ENCODE assay signal across 8 mouse cellular contexts in genomic region chr12:28750876-28751275, GRCm38 (mm10). TPM values are rescaled to one million over a fixed set of nuclear protein-coding genes. Genes with fewer than 3 reads are reported as not detected.
DNase-seq lines count a peak whose midpoint lies in the region; ATAC-seq and TF ChIP-seq lines count a peak whose summit lies in the region.

No protein-coding gene starts in this region.

- no peaks in the 10 kb centered on the region for H3K27me3 ChIP-seq in heart, embryonic 12.5 days (replicated peaks)
- H3K27me3 ChIP-seq in CH12.LX (replicated peaks), result no peaks in the 10 kb centered on the region
- no peaks in the 10 kb centered on the region for H3K27me3 ChIP-seq in embryonic facial prominence, embryonic 13.5 days
- H3K27me3 ChIP-seq in liver, embryonic 15.5 days, result no peaks in the 10 kb centered on the region

- H3K36me3 ChIP-seq in heart, embryonic 12.5 days, result peaks cover 14% of the 10 kb centered on the region
- H3K36me3 ChIP-seq in CH12.LX (replicated peaks in 1 of 2; ENCODE audit: control insufficient read depth in 1 of 2, insufficient read depth in 1 of 2, low read length in 1 of 2), result peaks cover 14 to 30% of the 10 kb centered on the region in 2 experiments
- H3K36me3 ChIP-seq in embryonic facial prominence, embryonic 13.5 days, result peaks cover 15% of the 10 kb centered on the region
- peaks cover 14% of the 10 kb centered on the region for H3K36me3 ChIP-seq in liver, embryonic 15.5 days (replicated peaks)

- no peak overlapping the region for H3K4me2 ChIP-seq in heart, embryonic 12.5 days
- peak overlapping the region; percentile 60 for H3K4me2 ChIP-seq in CH12.LX (ENCODE audit: insufficient read depth, low read depth, poor library complexity, severe bottlenecking)
- H3K4me2 ChIP-seq in embryonic facial prominence, embryonic 13.5 days, result peak overlapping the region; percentile 91
- H3K4me2 ChIP-seq in liver, embryonic 15.5 days, result peak overlapping the region; percentile 86

- TF ChIP-seq POLR2A in CH12.LX (IDR thresholded peaks at IDR 0.05; ENCODE audit: low read depth, low read length), result no peak
- TF ChIP-seq POLR2A in lung, adult 2 months (IDR thresholded peaks at IDR 0.05; ENCODE audit: borderline replicate concordance, extremely low read depth, low read depth, low read length), result no peak

- DNase-seq in heart, postnatal 4 days, result no peak
- no peak for DNase-seq in CH12.LX (ENCODE audit: extremely low read depth)
- DNase-seq in spleen, adult 12 weeks (ENCODE audit: low spot score), result no peak
- DNase-seq in lung, adult 2 months, result no peak

- TF ChIP-seq CTCF in CH12.LX (conservative IDR thresholded peaks at IDR 0.05 in 1 of 2, IDR thresholded peaks at IDR 0.05 in 1 of 2; ENCODE audit: low read depth in 2 of 2, low read length in 2 of 2), result no peak
- no peak for TF ChIP-seq CTCF in lung, adult 2 months (IDR thresholded peaks at IDR 0.05; ENCODE audit: insufficient read depth, low read length)

- H3K9ac ChIP-seq in heart, embryonic 12.5 days, result no peak overlapping the region
- peak overlapping the region; percentile 59 for H3K9ac ChIP-seq in CH12.LX (ENCODE audit: insufficient read depth, low read depth)
- no peak overlapping the region for H3K9ac ChIP-seq in embryonic facial prominence, embryonic 13.5 days
- H3K9ac ChIP-seq in liver, embryonic 15.5 days, result no peak overlapping the region

- dilution Hi-C loops in CH12.LX (cut with MboI; ENCODE audit: extremely low pct_ligation_motif_present, extremely low pct_unique_long_range_greater_than_20kb, low sequenced_read_pairs), result no loop called here

- 94% methylated on average over 5 of the region's 5 CpGs for WGBS in heart, embryonic 12.5 days
- WGBS in embryonic facial prominence, embryonic 13.5 days, result 95% methylated on average over 5 of the region's 5 CpGs
- WGBS in liver, embryonic 15.5 days (ENCODE audit: insufficient replicate concordance), result 84% methylated on average over 5 of the region's 5 CpGs
- 95% methylated on average over 5 of the region's 5 CpGs for WGBS in lung, adult 2 months

- H3K4me1 ChIP-seq in heart, embryonic 12.5 days (replicated peaks), result peaks cover 16% of the 10 kb centered on the region
- H3K4me1 ChIP-seq in CH12.LX (ENCODE audit: control insufficient read depth in 1 of 2, insufficient read depth in 2 of 2), result peaks cover 15 to 46% of the 10 kb centered on the region in 2 experiments
- H3K4me1 ChIP-seq in embryonic facial prominence, embryonic 13.5 days, result peaks cover 11% of the 10 kb centered on the region
- peaks cover 43% of the 10 kb centered on the region for H3K4me1 ChIP-seq in liver, embryonic 15.5 days (replicated peaks)
- H3K4me1 ChIP-seq in lung, adult 2 months (ENCODE audit: control insufficient read depth, insufficient read depth, low read length), result peaks cover 3% of the 10 kb centered on the region

- H3K9me3 ChIP-seq in heart, embryonic 12.5 days (replicated peaks), result no peaks in the 10 kb centered on the region
- H3K9me3 ChIP-seq in CH12.LX (replicated peaks; ENCODE audit: low read length), result no peaks in the 10 kb centered on the region
- H3K9me3 ChIP-seq in embryonic facial prominence, embryonic 13.5 days, result no peaks in the 10 kb centered on the region
- H3K9me3 ChIP-seq in liver, embryonic 15.5 days (replicated peaks), result no peaks in the 10 kb centered on the region

- no peak for ATAC-seq in heart, embryonic 12.5 days (ENCODE audit: insufficient number of reproducible peaks, low FRiP score)
- no peak for ATAC-seq in embryonic facial prominence, embryonic 13.5 days (ENCODE audit: insufficient number of reproducible peaks, insufficient read depth, low FRiP score, low TSS enrichment, low read depth)
- ATAC-seq in liver, embryonic 15.5 days (ENCODE audit: insufficient read depth), result no peak
- ATAC-seq in activated CD4-positive, CD25-positive, alpha-beta regulatory T cell, adult 4 months, result no peak

- TF ChIP-seq RAD21 in CH12.LX (IDR thresholded peaks at IDR 0.05; ENCODE audit: low read depth, low read length), result no peak

- in situ Hi-C loops in CH12.LX (cut with MboI; ENCODE audit: low pct_ligation_motif_present, low pct_unique_long_range_greater_than_20kb, low sequenced_read_pairs), result no loop called here

- peaks cover 33% of the 10 kb centered on the region for H3K79me2 ChIP-seq in CH12.LX (replicated peaks; ENCODE audit: control insufficient read depth, extremely low read depth, insufficient read depth, poor library complexity, severe bottlenecking)

- no peak for TF ChIP-seq EP300 in CH12.LX (IDR thresholded peaks at IDR 0.05; ENCODE audit: low read length)

- H3K27ac ChIP-seq in heart, embryonic 12.5 days (ENCODE audit: poor library complexity, severe bottlenecking), result no peak overlapping the region
- peak overlapping the region; percentile 5 for H3K27ac ChIP-seq in CH12.LX (ENCODE audit: insufficient read depth, low read depth)
- H3K27ac ChIP-seq in embryonic facial prominence, embryonic 13.5 days, result no peak overlapping the region
- peak overlapping the region; percentile 73 for H3K27ac ChIP-seq in liver, embryonic 15.5 days (replicated peaks)

- 0 out of 2 replicates have a peak overlapping the region, but pooled peaks have one; percentile 88 for H3K4me3 ChIP-seq in heart, embryonic 12.5 days
- peak overlapping the region; percentile 52 to 69 (median 61) for H3K4me3 ChIP-seq in CH12.LX (replicated peaks in 1 of 3; ENCODE audit: low read depth in 2 of 3, low read length in 2 of 3, poor library complexity in 1 of 3)
- peak overlapping the region; percentile 84; the same call in 1 of the 2 replicates for H3K4me3 ChIP-seq in embryonic facial prominence, embryonic 13.5 days
- peak overlapping the region; percentile 90 for H3K4me3 ChIP-seq in liver, embryonic 15.5 days (replicated peaks)
- H3K4me3 ChIP-seq in lung, adult 2 months (replicated peaks; ENCODE audit: extremely low read depth, low read depth, low read length), result no peak overlapping the region

TF ChIP-seq in CH12.LX, 34 proteins besides CTCF, POLR2A, EP300 and RAD21:
- TF ChIP-seq CHD1 (IDR thresholded peaks at IDR 0.05; ENCODE audit: low read depth, low read length), result no peak
- TF ChIP-seq TBP (conservative IDR thresholded peaks at IDR 0.05; ENCODE audit: low read depth, low read length), result no peak
- no peak for TF ChIP-seq ETS1 (conservative IDR thresholded peaks at IDR 0.05; ENCODE audit: low read depth, low read length)
- no peak for TF ChIP-seq USF1 (IDR thresholded peaks at IDR 0.05; ENCODE audit: low read depth, low read length)
- TF ChIP-seq SMC3 (IDR thresholded peaks at IDR 0.05; ENCODE audit: low read depth, low read length), result no peak
- TF ChIP-seq CHD2 (IDR thresholded peaks at IDR 0.05; ENCODE audit: low read length), result no peak
- TF ChIP-seq UBTF (IDR thresholded peaks at IDR 0.05; ENCODE audit: low read depth, low read length), result no peak
- no peak for TF ChIP-seq RCOR1 (conservative IDR thresholded peaks at IDR 0.05; ENCODE audit: low read depth, low read length)
- no peak for TF ChIP-seq USF2 (conservative IDR thresholded peaks at IDR 0.05; ENCODE audit: low read depth, low read length)
- no peak for TF ChIP-seq ZNF384 (IDR thresholded peaks at IDR 0.05; ENCODE audit: low read depth, low read length)

RNA-seq across cellular contexts. Expression of gene Trappc12, which starts 0.6 kb away (rescaled TPM):
- polyA plus RNA-seq in heart, embryonic 12.5 days (2016; fragmentation: Nextera tagmentation; extraction: Ambion mirVana), result 33.5 and 35.1 TPM in 2 replicates
- total RNA-seq in heart, postnatal 4 days (2021), result 10 to 100 TPM; 24.7 to 25.8 TPM
- 31.0 and 33.9 TPM in 2 replicates for total RNA-seq in CH12.LX (2012; rRNA removed)
- 28.7 and 28.9 TPM in 2 replicates for total RNA-seq in CH12.LX (2014; rRNA removed)
- 20.9 and 26.7 TPM in 2 replicates for polyA plus RNA-seq in CH12.LX (2012; ENCODE audit: insufficient read length, low read depth)
- polyA plus RNA-seq in embryonic facial prominence, embryonic 13.5 days (2015; fragmentation: Nextera tagmentation; extraction: Ambion mirVana), result 45.0 and 47.1 TPM in 2 replicates
- 16.7 and 18.1 TPM in 2 replicates for polyA plus RNA-seq in liver, embryonic 15.5 days (2015; fragmentation: Nextera tagmentation; extraction: Ambion mirVana)
- polyA plus RNA-seq in lung, adult 2 months (2012; rRNA removed), result 18.7 and 25.1 TPM in 2 replicates
- 10 to 100 TPM; 31.6 to 46.1 TPM for polyA plus RNA-seq in activated CD4-positive, CD25-positive, alpha-beta regulatory T cell, adult 4 months (2017; shearing (Covaris generic))

RNA-seq across cellular contexts. Expression of gene Eipr1, which starts 0.7 kb away (rescaled TPM):
- 20.9 and 25.2 TPM in 2 replicates for polyA plus RNA-seq in heart, embryonic 12.5 days (2016; fragmentation: Nextera tagmentation; extraction: Ambion mirVana)
- 10 to 100 TPM; 11.8 to 13.4 TPM for total RNA-seq in heart, postnatal 4 days (2021)
- total RNA-seq in CH12.LX (2012; rRNA removed), result 35.4 and 36.2 TPM in 2 replicates
- 32.4 and 34.4 TPM in 2 replicates for total RNA-seq in CH12.LX (2014; rRNA removed)
- polyA plus RNA-seq in CH12.LX (2012; ENCODE audit: insufficient read length, low read depth), result 33.3 and 38.6 TPM in 2 replicates
- polyA plus RNA-seq in embryonic facial prominence, embryonic 13.5 days (2015; fragmentation: Nextera tagmentation; extraction: Ambion mirVana), result 31.3 and 35.0 TPM in 2 replicates
- 27.1 and 31.7 TPM in 2 replicates for polyA plus RNA-seq in liver, embryonic 15.5 days (2015; fragmentation: Nextera tagmentation; extraction: Ambion mirVana)
- polyA plus RNA-seq in lung, adult 2 months (2012; rRNA removed), result 17.8 and 17.9 TPM in 2 replicates
- polyA plus RNA-seq in activated CD4-positive, CD25-positive, alpha-beta regulatory T cell, adult 4 months (2017; shearing (Covaris generic)), result 10 to 100 TPM; 30.1 to 43.8 TPM

Comparison
In these comparisons a context has a peak if more than half of its experiments do, and no peak if none do; other contexts are left out.
1. H3K27ac ChIP-seq: peak in CH12.LX (single experiment) and liver, embryonic 15.5 days (single experiment); none in heart, embryonic 12.5 days (single experiment) and embryonic facial prominence, embryonic 13.5 days (single experiment).